Comparison of ENCODE assay signal across 19 mouse cellular contexts in the genomic region with DNA sequence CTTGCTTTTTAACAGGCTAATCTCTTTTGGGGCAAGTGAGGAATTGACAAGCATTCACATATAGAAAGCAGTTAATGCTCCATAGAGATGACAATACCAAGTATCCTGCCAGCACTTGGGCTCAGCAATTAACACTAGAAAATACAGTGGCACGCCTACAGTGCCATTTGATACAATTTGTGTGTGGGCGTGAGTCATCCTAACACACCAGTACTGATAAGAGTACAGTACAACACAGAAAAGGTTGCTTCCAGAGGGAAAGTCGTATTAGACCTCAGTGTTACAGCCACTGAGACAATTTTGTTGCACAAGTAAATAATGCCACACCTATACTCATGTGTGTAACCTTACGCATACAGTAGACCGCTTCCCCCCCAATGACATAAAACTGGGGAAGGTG.
"Had no signal": no experiment of that assay in that cellular context is flagged by ENCODE, and none has a peak within 500 bp of the region (broad histone marks: within the 10 kb centered on the region; RNA-seq: fewer than 3 reads in every experiment).

No protein-coding gene starts in this region.

- H3K27me3 ChIP-seq: lung, embryonic 15.5 days; megakaryocyte, embryonic 14.5 days; midbrain, embryonic 13.5 days; midbrain, embryonic 15.5 days; neural tube, embryonic 12.5 days had no signal

- H3K9ac ChIP-seq: lung, embryonic 15.5 days; midbrain, embryonic 13.5 days; midbrain, embryonic 15.5 days; neural tube, embryonic 12.5 days had no signal

- H3K27ac ChIP-seq: lung, embryonic 15.5 days; macrophage; midbrain, embryonic 13.5 days; midbrain, embryonic 15.5 days; neural tube, embryonic 12.5 days had no signal

- DNase-seq: lung, adult 2 months; lung, postnatal 14 days; lung, postnatal 36 days; retina, postnatal 1 day; right cerebral cortex, adult 18-20 months; right cerebral cortex, postnatal 25 days; right cerebral cortex, postnatal 4 days; spleen, adult 18-20 months; thymus, adult 2 months; thymus, postnatal 25 days; thymus, postnatal 4 days had no signal

- H3K9me3 ChIP-seq: lung, embryonic 15.5 days; midbrain, embryonic 13.5 days; midbrain, embryonic 15.5 days; neural tube, embryonic 12.5 days had no signal

- H3K4me3 ChIP-seq: lung, embryonic 15.5 days; megakaryocyte, embryonic 14.5 days; midbrain, embryonic 13.5 days; midbrain, embryonic 15.5 days; neural tube, embryonic 12.5 days had no signal

- ATAC-seq: lung, postnatal 0 days; midbrain, embryonic 13.5 days; midbrain, embryonic 15.5 days had no signal

- H3K4me2 ChIP-seq: lung, embryonic 15.5 days; midbrain, embryonic 11.5 days; midbrain, embryonic 13.5 days; midbrain, embryonic 15.5 days; neural tube, embryonic 12.5 days had no signal

- H3K4me1 ChIP-seq: lung, embryonic 15.5 days; midbrain, embryonic 13.5 days; neural tube, embryonic 12.5 days had no signal

- H3K36me3 ChIP-seq: lung, embryonic 15.5 days; midbrain, embryonic 13.5 days; midbrain, embryonic 15.5 days; neural tube, embryonic 12.5 days had no signal
